Mouse (Mus musculus) limb, embryonic 14.5 days (tissue): Measurements from ENCODE around the gene Lrrn4. TPM values are rescaled to one million over a fixed set of nuclear protein-coding genes. Genes with fewer than 3 reads are reported as not detected.
A peak's percentile ranks its signal among the peaks of the same experiment; 100 is the strongest.

Source experiments
- ATAC-seq: fragments of 200-750 bp; cut with Nextera tagmentation; 2 replicates; pipeline ENCODE4 v1.8.0; 2017; ENCODE audit warnings: low read depth, moderate number of reproducible peaks, moderate TSS enrichment; ENCODE audit not compliant: low FRiP score
- DNase-seq: peaks from one replicate; pipeline ENCODE4 v3.0.0-alpha.2; 2015; ENCODE audit warnings: low spot score
- H3K27ac ChIP-seq: fragments of 300-500 bp; sonication (generic); replicated peaks from 2 replicates; pipeline ENCODE4 v1.5.1; 2014; ENCODE audit warnings: low read depth, mild to moderate bottlenecking, low read length, moderate library complexity, mixed read lengths
- H3K27me3 ChIP-seq: fragments of 300-500 bp; sonication (generic); 2 replicates; pipeline ENCODE4 v1.6.1; 2014; ENCODE audit warnings: low read length, mixed read lengths; ENCODE audit not compliant: control insufficient read depth, insufficient read depth
- H3K36me3 ChIP-seq: fragments of 300-500 bp; sonication (generic); 2 replicates; pipeline ENCODE4 v1.6.1; 2014; ENCODE audit warnings: mild to moderate bottlenecking, low read length, moderate library complexity, mixed read lengths; ENCODE audit not compliant: control insufficient read depth, insufficient read depth
- H3K4me1 ChIP-seq: fragments of 300-500 bp; sonication (generic); 2 replicates; pipeline ENCODE4 v1.6.1; 2014; ENCODE audit warnings: antibody characterized with exemption, low read length, mixed read lengths; ENCODE audit not compliant: control insufficient read depth, insufficient read depth
- H3K4me2 ChIP-seq: fragments of 300-500 bp; sonication (generic); replicated peaks from 2 replicates; pipeline ENCODE4 v1.6.1; 2014; ENCODE audit warnings: low read depth, mild to moderate bottlenecking, low read length, moderate library complexity; ENCODE audit not compliant: severe bottlenecking
- H3K4me3 ChIP-seq: fragments of 300-500 bp; sonication (generic); replicated peaks from 2 replicates; pipeline ENCODE4 v1.5.1; 2014; ENCODE audit warnings: low read length
- H3K9ac ChIP-seq: fragments of 300-500 bp; sonication (generic); 2 replicates; pipeline ENCODE4 v1.6.1; 2014; ENCODE audit warnings: mild to moderate bottlenecking, low read depth, low read length, moderate library complexity; ENCODE audit not compliant: severe bottlenecking
- H3K9me3 ChIP-seq: fragments of 300-500 bp; sonication (generic); 2 replicates; pipeline ENCODE4 v1.6.1; 2016; ENCODE audit warnings: low read length; ENCODE audit not compliant: control insufficient read depth
- POLR2A ChIP-seq: fragments of 200-500 bp; IDR thresholded peaks from 2 replicates; pipeline ENCODE4 v1.8.0; 2012; ENCODE audit warnings: inconsistent platforms, mild to moderate bottlenecking, moderate library complexity, borderline replicate concordance; ENCODE audit not compliant: insufficient read depth, insufficient read length; ENCODE audit errors: extremely low read depth
- WGBS: fragments of 180-500 bp; shearing (Covaris S2); extraction: QIAGEN DNeasy Blood & Tissue Kit; methylation state at CpG from one replicate; pipeline ENCODE4 v1.1.7; 2014; 5-methylcytosine and 5-hydroxymethylcytosine counted together
- polyA plus RNA-seq, 2 experiments: library from polyadenylated mRNA; depleted of rRNA in 1 of 2; stranded (reverse) in 1 of 2; unstranded in 1 of 2; fragments of >200 nt; fragmentation: Nextera tagmentation in 1 of 2; extraction: Ambion mirVana in 1 of 2; gene quantifications; 2 replicates each; pipeline versions ENCODE4 v1.2.1 to v1.2.3; 2012 to 2014

Lrrn4 gene
- polyA plus RNA-seq, 2 experiments = 0.31 to 0.51 TPM

DNA sequence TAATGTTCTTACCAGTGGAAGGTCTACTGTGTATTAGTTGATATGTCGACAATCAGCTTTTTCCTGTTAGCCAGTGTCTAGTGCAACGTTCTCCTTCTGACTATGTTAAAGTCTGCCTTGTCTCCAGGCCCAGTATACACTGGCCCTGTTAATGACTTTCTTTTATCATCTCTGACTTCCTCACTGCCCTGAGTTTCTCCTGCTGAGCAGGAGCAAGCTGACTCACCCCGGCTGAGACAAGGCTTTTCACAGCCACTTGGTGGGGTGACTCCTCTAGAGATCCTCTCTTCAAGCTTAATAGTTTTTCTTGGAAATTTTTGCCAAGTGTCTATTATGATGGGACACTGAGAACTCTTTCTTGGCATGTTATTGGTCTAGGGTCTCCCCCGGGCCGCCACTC is 24.4 kb downstream of the Lrrn4 start:
- no peaks in the 10 kb centered on the region for H3K9me3 ChIP-seq
- no peak for TF ChIP-seq POLR2A
- peaks cover 23% of the 10 kb centered on the region for H3K36me3 ChIP-seq
- WGBS = 80% methylated on average over 5 of the region's 5 CpGs
- ATAC-seq (no peak), DNase-seq (no peak)
- no peak overlapping the region for H3K4me2 ChIP-seq
- H3K4me1 ChIP-seq = no peaks in the 10 kb centered on the region
- H3K27me3 ChIP-seq = no peaks in the 10 kb centered on the region
- H3K9ac ChIP-seq = no peak overlapping the region
- no peak overlapping the region for H3K4me3 ChIP-seq
- no peak overlapping the region for H3K27ac ChIP-seq

DNA sequence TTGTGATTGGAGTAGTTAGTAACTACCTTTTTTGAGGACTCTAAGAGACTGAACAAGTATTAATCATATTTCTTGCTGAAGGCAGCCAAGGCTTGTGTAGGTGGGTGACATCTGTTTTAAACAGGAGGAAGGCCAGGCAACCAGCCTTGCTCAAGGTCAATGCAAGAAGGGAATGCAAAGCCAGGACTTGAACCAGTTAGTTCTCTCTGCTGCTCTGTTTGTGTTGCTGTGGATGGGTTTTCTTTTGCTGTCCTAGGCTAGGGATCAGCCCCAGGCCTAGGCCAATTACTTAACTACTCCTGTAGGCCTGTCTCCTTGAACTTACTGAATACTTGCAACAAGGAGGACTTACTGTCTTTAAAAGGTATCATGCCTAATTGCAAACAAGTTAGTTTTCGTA is 27.6 kb downstream of the Lrrn4 start:
- no peak for ATAC-seq
- 90% methylated on average over 1 of the region's 1 CpGs for WGBS
- no peak for TF ChIP-seq POLR2A

DNA sequence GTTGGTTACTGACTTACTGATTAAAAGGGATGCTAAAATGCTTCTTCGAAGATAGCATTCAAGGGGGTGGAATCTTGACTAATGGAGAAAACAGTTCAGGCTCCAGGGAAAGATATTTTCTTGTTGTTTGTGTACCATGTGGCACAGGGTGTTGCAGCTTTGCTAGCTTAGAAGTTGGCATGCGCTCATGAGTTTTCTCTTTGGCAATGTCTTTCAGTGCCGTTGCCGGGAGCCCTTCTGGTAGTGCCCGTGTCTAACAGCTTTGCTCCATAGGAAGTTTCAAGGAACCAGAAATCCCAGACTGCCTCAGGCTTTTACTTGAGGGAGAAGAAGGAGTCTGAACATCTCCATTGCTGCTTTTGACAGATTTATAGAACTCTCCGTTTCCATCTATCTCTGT is 31.6 kb downstream of the Lrrn4 start:
- WGBS = 93% methylated on average over 6 of the region's 6 CpGs
- no peak for ATAC-seq
- TF ChIP-seq POLR2A = no peak
- Histone ChIP-seq H3K36me3 (peaks cover 25% of the 10 kb centered on the region), H3K27me3 (no peaks in the 10 kb centered on the region), H3K9me3 (no peaks in the 10 kb centered on the region), H3K4me3 (no peak overlapping the region), H3K4me1 (peaks cover 7% of the 10 kb centered on the region), H3K9ac (no peak overlapping the region), H3K27ac (no peak overlapping the region), H3K4me2 (no peak overlapping the region)
- no peak for DNase-seq

More for the DNA sequence above, 27.6 kb downstream of the Lrrn4 start:
- Histone ChIP-seq H3K4me3 (no peak overlapping the region), H3K27ac (no peak overlapping the region), H3K9me3 (no peaks in the 10 kb centered on the region), H3K36me3 (peaks cover 29% of the 10 kb centered on the region), H3K4me2 (no peak overlapping the region), H3K4me1 (no peaks in the 10 kb centered on the region; the same call in 1 of the 2 replicates), H3K27me3 (no peaks in the 10 kb centered on the region), H3K9ac (no peak overlapping the region)
- DNase-seq = no peak

- Histone ChIP-seq H3K9me3 (no peaks in the 10 kb centered on the region), H3K4me2 (peak overlapping the region; percentile 76; the same call in 1 of the 2 replicates), H3K4me3 (no peak overlapping the region; the same call in 1 of the 2 replicates), H3K27me3 (no peaks in the 10 kb centered on the region), H3K9ac (no peak overlapping the region), H3K36me3 (peaks cover 17% of the 10 kb centered on the region; the same call in 1 of the 2 replicates), H3K27ac (no peak overlapping the region), H3K4me1 (peaks cover 7% of the 10 kb centered on the region)
- ATAC-seq (no peak), DNase-seq (no peak)
- WGBS = 90% methylated on average over 4 of the region's 4 CpGs
- TF ChIP-seq POLR2A = no peak
These were observed 32.3 kb downstream of the Lrrn4 start for GRCm38 (mm10) chr2:132848361-132848760.

DNA sequence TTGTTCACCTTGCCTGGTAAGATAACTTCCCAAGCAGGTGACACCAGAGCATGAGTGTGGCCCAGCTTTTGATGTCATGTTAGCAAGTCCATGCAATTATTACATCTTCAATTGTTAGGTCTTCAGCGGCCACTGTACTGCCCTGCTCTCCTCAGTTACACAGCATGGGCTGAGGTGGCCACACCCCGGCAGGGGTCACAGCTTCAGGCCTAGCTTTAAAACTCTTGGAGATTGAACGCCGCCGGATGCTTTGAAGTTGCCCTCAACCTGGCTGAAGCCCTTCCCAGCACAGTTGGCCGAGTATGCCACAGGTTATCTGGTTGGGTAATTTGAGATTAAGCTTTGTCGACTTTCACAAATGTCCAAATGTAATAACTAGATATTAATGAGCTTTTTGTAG is 33.1 kb downstream of the Lrrn4 start:
- Histone ChIP-seq H3K9me3 (no peaks in the 10 kb centered on the region), H3K9ac (peak overlapping the region; percentile 91), H3K27ac (no peak overlapping the region), H3K4me2 (peak overlapping the region; percentile 76), H3K4me1 (peaks cover 7% of the 10 kb centered on the region), H3K36me3 (peaks cover 15% of the 10 kb centered on the region; the same call in 1 of the 2 replicates), H3K27me3 (no peaks in the 10 kb centered on the region), H3K4me3 (peak overlapping the region; percentile 75)
- no peak for TF ChIP-seq POLR2A
- ATAC-seq (no peak), DNase-seq (no peak)
- WGBS = 26% methylated on average over 7 of the region's 7 CpGs
